Mouse (Mus musculus): ENCODE data around the gene Ikzf1.

- no peak for TF ChIP-seq CTCF (IDR thresholded peaks at IDR 0.05; ENCODE audit: extremely low read depth, insufficient read depth, low read length)
- no peak for TF ChIP-seq POLR2A (IDR thresholded peaks at IDR 0.05; ENCODE audit: extremely low read depth, insufficient read depth, low read length)
Observed at GRCm38 (mm10) chr11:11709311-11709710, 24.5 kb downstream of the Ikzf1 start.
